Mouse (Mus musculus) stomach, embryonic 16.5 days (tissue): ENCODE data around the gene Hspa1l. TPM values are rescaled to one million over a fixed set of nuclear protein-coding genes. Genes with fewer than 3 reads are reported as not detected.
"Not testable (repeated sequence)": the region's sequence is repeated elsewhere in the genome, so short reads cannot be mapped to it uniquely, and the experiment has no call there.

Source experiments
- ATAC-seq: fragments of 200-750 bp; cut with Nextera tagmentation; 2 replicates; pipeline ENCODE4 v1.8.0; 2017; ENCODE audit warnings: moderate number of reproducible peaks, moderate TSS enrichment; ENCODE audit not compliant: insufficient read depth, low FRiP score
- H3K27ac ChIP-seq: fragments of 300-500 bp; sonication (generic); 2 replicates; pipeline ENCODE4 v1.5.1; 2014; ENCODE audit warnings: low read length
- H3K27me3 ChIP-seq: fragments of 300-500 bp; sonication (generic); 2 replicates; pipeline ENCODE4 v1.6.1; 2014; ENCODE audit warnings: low read length, control low read depth, mixed read lengths; ENCODE audit not compliant: control insufficient read depth, insufficient read depth
- H3K36me3 ChIP-seq: fragments of 300-500 bp; sonication (generic); 2 replicates; pipeline ENCODE4 v1.6.1; 2014; ENCODE audit warnings: low read length; ENCODE audit not compliant: control insufficient read depth, insufficient read depth
- H3K4me1 ChIP-seq: fragments of 300-500 bp; sonication (generic); 2 replicates; pipeline ENCODE4 v1.6.1; 2014; ENCODE audit warnings: low read length, control low read depth, mixed read lengths; ENCODE audit not compliant: control insufficient read depth, insufficient read depth
- H3K4me2 ChIP-seq: fragments of 300-500 bp; sonication (generic); 2 replicates; pipeline ENCODE4 v1.6.1; 2014; ENCODE audit warnings: low read depth, low read length, mixed read lengths
- H3K4me3 ChIP-seq: fragments of 300-500 bp; sonication (generic); replicated peaks from 2 replicates; pipeline ENCODE4 v1.5.1; 2014; ENCODE audit warnings: mild to moderate bottlenecking, low read length
- H3K9ac ChIP-seq: fragments of 300-500 bp; sonication (generic); 2 replicates; pipeline ENCODE4 v1.6.1; 2014; ENCODE audit warnings: low read length
- H3K9me3 ChIP-seq: fragments of 300-500 bp; sonication (generic); replicated peaks from 2 replicates; pipeline ENCODE4 v1.6.1; 2016; ENCODE audit warnings: low read length, control low read depth; ENCODE audit not compliant: control insufficient read depth
- WGBS: fragments of 180-500 bp; shearing (Covaris S2); extraction: QIAGEN DNeasy Blood & Tissue Kit; methylation state at CpG from one replicate; pipeline ENCODE4 v1.1.7; 2014; 5-methylcytosine and 5-hydroxymethylcytosine counted together
- polyA plus RNA-seq: library from polyadenylated mRNA; unstranded; fragments of >200 nt; fragmentation: Nextera tagmentation; extraction: Ambion mirVana; gene quantifications from 2 replicates; pipeline ENCODE4 v1.2.1, GENCODE M21; 2015

The Hspa1l gene
- polyA plus RNA-seq, 1 experiment from 2014 or later, result 0.96 TPM

DNA sequence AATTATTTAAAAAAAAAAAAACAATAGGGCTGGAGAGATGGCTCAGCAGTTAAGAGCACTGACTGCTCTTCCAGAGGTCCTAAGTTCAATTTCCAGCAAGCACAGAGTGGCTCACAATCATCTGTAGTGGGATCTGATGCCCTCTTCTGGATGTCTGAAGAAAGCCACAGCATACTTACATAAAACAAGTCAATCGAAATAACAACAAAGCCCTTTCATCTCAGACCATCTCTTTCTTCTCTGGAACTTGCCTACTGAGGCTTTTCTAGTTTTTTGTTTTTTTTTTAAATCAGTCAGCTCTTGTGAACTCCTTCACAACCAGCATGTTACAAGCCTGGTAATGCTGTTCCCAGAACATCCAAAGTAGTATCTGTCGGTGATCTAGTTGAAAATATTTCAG lies 8.2 kb downstream of the Hspa1l start:
- Histone ChIP-seq H3K4me1 (peaks cover 9% of the 10 kb centered on the region), H3K4me2 (peak overlapping the region; percentile 93), H3K27ac (no peak overlapping the region), H3K36me3 (peaks cover 4% of the 10 kb centered on the region; the same call in 1 of the 2 replicates), H3K27me3 (no peaks in the 10 kb centered on the region), H3K9me3 (no peaks in the 10 kb centered on the region), H3K9ac (peak overlapping the region; percentile 91), H3K4me3 (peak overlapping the region; percentile 79)
- ATAC-seq, result no peak
- 3% methylated on average over 2 of the region's 2 CpGs for WGBS

DNA sequence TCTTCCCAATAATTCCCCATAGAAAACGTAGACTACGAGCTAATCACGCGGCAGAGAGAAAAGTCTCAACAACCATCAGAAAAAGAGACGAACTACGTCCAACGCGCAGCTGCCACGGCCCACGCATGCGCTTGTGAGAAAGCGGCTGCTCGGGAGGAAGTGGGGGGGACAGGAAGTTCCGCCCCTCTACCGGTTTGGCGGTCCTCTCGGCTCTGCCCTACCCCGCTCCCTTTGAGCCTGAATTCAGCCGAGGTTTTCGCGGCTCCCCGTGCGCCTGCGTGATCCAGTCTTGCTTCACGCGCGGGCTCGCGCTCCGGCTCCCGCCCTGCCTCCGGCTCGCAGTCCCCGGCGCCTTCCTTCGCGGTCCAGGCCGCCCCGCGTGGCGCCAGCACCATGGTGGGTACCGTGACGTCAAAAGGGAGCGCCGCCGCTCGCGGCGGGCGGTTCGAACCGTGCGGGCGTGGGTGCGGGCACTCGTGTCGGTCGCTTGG lies 9.2 kb downstream of the Hspa1l start, which contains the start of gene Lsm2:
Gene Lsm2, plus strand, starts transcription at position 173 of the 491 bp plus-strand sequence.
- Histone ChIP-seq H3K27ac (peak within 1 kb of the TSS; percentile 98), H3K4me2 (peak within 1 kb of the TSS; percentile 93), H3K9me3 (no peaks in the 10 kb centered on the region), H3K9ac (peak within 1 kb of the TSS; percentile 91), H3K4me3 (peak within 1 kb of the TSS; percentile 79), H3K4me1 (peaks cover 9% of the 10 kb centered on the region), H3K27me3 (no peaks in the 10 kb centered on the region), H3K36me3 (peaks cover 7% of the 10 kb centered on the region; the same call in 1 of the 2 replicates)
- WGBS, result under 1% methylated on average over 58 of the region's 58 CpGs
- peak; percentile 94 for ATAC-seq

DNA sequence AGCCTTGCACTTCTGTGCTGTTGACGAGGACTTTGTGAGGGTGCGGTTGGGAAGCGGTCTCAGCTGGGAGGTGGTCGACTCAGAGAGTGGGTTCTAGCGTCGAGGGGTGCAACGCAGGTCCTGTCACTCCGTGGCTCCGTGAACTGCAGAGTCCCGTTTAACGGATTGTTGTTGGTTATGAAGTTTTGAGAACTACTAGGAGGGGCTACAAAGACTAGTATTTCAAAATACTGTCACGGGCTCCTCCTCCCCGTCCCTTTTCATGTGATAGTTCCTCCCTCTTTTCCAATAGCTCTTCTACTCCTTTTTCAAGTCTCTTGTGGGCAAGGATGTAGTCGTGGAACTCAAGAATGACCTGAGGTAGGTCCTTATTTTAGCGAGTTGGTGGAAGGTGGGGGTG lies 9.8 kb downstream of the Hspa1l start:
- H3K27ac ChIP-seq, result peak overlapping the region; percentile 98
- WGBS, result 1% methylated on average over 15 of the region's 15 CpGs
- H3K27me3 ChIP-seq, result no peaks in the 10 kb centered on the region
- H3K36me3 ChIP-seq, result peaks cover 7% of the 10 kb centered on the region; the same call in 1 of the 2 replicates
- H3K9ac ChIP-seq, result peak overlapping the region; percentile 91
- peak overlapping the region; percentile 79 for H3K4me3 ChIP-seq
- H3K4me2 ChIP-seq, result peak overlapping the region; percentile 93
- H3K9me3 ChIP-seq, result no peaks in the 10 kb centered on the region
- ATAC-seq, result no peak
- H3K4me1 ChIP-seq, result peaks cover 9% of the 10 kb centered on the region

DNA sequence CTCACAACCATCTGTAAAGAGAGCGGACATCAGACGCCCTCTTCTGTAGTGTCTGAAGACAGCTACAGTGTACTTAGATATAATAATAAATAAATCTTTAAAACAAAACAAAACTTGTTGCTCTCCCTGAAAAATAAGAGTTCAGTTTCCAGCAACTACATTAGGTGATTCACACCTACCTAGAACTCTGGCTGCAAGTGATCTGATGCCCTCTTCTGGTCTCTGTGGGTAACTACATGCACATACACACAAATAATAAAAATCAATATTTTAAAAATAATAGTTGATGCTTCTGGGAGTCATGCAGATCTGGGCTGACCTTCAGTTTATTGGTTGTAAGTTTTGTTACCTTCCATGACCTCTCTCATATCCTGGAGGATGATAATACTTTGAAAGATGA lies 11.7 kb downstream of the Hspa1l start:
- H3K36me3 ChIP-seq, result peaks cover 7% of the 10 kb centered on the region; the same call in 1 of the 2 replicates
- peaks cover 9% of the 10 kb centered on the region for H3K4me1 ChIP-seq
- no peaks in the 10 kb centered on the region for H3K27me3 ChIP-seq
- no peaks in the 10 kb centered on the region for H3K9me3 ChIP-seq
- H3K27ac ChIP-seq, result no peak overlapping the region
- no peak overlapping the region for H3K4me2 ChIP-seq
- H3K4me3 ChIP-seq, result no peak overlapping the region
- WGBS, result 76% methylated on average over 2 of the region's 2 CpGs
- H3K9ac ChIP-seq, result no peak overlapping the region
- ATAC-seq, result no peak

GRCm38 (mm10) chr17:34994751-34995150 lies 22.2 kb downstream of the Hspa1l start:
- peaks cover 18% of the 10 kb centered on the region for H3K4me1 ChIP-seq
- no peak overlapping the region for H3K4me3 ChIP-seq
- H3K27me3 ChIP-seq, result no peaks in the 10 kb centered on the region
- no peak for ATAC-seq
- H3K4me2 ChIP-seq, result no peak overlapping the region
- no peak overlapping the region for H3K27ac ChIP-seq
- no peak overlapping the region for H3K9ac ChIP-seq
- no peaks in the 10 kb centered on the region for H3K36me3 ChIP-seq
- H3K9me3 ChIP-seq, result no peaks in the 10 kb centered on the region

GRCm38 (mm10) chr17:34995192-34995591 lies 22.7 kb downstream of the Hspa1l start:
- not testable (repeated sequence) for H3K36me3 ChIP-seq, H3K9me3 ChIP-seq, H3K27me3 ChIP-seq, H3K9ac ChIP-seq, H3K4me2 ChIP-seq, H3K27ac ChIP-seq, H3K4me3 ChIP-seq, ATAC-seq
- peaks cover 21% of the 10 kb centered on the region for H3K4me1 ChIP-seq
- WGBS, result 90% methylated on average over 4 of the region's 4 CpGs

DNA sequence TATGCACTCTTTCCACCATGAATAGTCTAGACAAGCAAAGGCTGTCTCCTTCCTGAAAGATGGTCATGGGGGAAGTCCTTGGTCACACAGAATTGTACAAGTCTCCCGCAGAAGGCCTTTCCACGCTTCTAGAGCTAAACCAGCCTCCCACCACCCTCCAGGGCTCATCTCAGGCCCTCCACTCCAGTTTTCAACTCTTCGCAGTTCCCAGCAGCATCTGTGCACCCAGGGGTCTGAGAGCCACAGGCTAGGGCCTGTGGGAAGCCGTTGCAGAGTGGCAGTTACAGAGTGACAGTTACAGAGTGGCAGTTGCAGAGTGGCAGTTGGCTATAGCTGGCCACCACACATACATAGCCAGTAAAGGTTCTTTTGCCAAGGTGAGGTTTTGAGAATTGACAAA lies 23.4 kb downstream of the Hspa1l start:
- ATAC-seq, H3K27me3 ChIP-seq, H3K4me2 ChIP-seq, H3K9me3 ChIP-seq, H3K4me3 ChIP-seq, H3K9ac ChIP-seq, H3K27ac ChIP-seq, H3K36me3 ChIP-seq: not testable (repeated sequence)
- WGBS, result 94% methylated on average over 4 of the region's 4 CpGs
- peaks cover 21% of the 10 kb centered on the region for H3K4me1 ChIP-seq

GRCm38 (mm10) chr17:34996411-34997141 lies 24.1 kb downstream of the Hspa1l start:
- H3K9ac ChIP-seq, result no peak overlapping the region
- no peaks in the 10 kb centered on the region for H3K36me3 ChIP-seq
- H3K4me2 ChIP-seq, result peak overlapping the region; percentile 98; the same call in 1 of the 2 replicates
- H3K9me3 ChIP-seq, result no peaks in the 10 kb centered on the region
- H3K4me3 ChIP-seq, result no peak overlapping the region
- H3K27me3 ChIP-seq, result no peaks in the 10 kb centered on the region
- H3K27ac ChIP-seq, result no peak overlapping the region
- no peak for ATAC-seq
- WGBS, result 87% methylated on average over 12 of the region's 14 CpGs
- peaks cover 21% of the 10 kb centered on the region for H3K4me1 ChIP-seq

GRCm38 (mm10) chr17:34997142-34997483 lies 24.6 kb downstream of the Hspa1l start:
- Histone ChIP-seq H3K27me3 (no peaks in the 10 kb centered on the region), H3K27ac (no peak overlapping the region), H3K9ac (no peak overlapping the region), H3K4me3 (no peak overlapping the region), H3K4me1 (peaks cover 22% of the 10 kb centered on the region), H3K4me2 (peak overlapping the region; percentile 98; the same call in 1 of the 2 replicates), H3K36me3 (no peaks in the 10 kb centered on the region), H3K9me3 (no peaks in the 10 kb centered on the region)
- ATAC-seq, result no peak
- 86% methylated on average over 5 of the region's 5 CpGs for WGBS
